Mouse (Mus musculus) urinary bladder, postnatal 25 days (tissue): ENCODE measurements at regions not wholly inside any gene's neighbourhood (a gene's known extent, or its start where the extent isn't known, plus 50 kb on each side); places are given as distances from the start of the nearest gene placed in this dataset.

Experiments used
- DNase-seq: peaks from one replicate; pipeline ENCODE4 v3.0.0; 2022; ENCODE audit warnings: low spot score

DNA sequence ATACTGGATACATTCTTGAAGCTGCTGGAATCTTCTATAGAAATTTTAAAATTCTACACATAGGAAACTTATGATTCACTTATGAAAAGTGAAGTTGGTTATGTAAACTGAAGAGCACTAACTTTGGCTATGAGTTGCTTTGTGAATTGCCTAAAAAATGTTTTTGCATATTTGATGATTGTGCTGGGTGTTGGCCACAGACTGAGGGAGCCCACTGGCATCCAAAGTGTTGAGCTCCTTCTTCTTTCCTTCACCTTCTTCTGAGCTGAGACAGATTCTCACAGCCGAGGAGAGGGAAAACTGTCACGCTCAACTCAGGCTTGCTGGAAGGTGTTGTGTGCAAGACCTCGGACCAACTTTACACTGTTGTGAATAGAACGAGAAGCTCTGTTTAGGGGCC, 243.7 kb downstream of the Gm10260 start:
- DNase-seq, result no peak

DNA sequence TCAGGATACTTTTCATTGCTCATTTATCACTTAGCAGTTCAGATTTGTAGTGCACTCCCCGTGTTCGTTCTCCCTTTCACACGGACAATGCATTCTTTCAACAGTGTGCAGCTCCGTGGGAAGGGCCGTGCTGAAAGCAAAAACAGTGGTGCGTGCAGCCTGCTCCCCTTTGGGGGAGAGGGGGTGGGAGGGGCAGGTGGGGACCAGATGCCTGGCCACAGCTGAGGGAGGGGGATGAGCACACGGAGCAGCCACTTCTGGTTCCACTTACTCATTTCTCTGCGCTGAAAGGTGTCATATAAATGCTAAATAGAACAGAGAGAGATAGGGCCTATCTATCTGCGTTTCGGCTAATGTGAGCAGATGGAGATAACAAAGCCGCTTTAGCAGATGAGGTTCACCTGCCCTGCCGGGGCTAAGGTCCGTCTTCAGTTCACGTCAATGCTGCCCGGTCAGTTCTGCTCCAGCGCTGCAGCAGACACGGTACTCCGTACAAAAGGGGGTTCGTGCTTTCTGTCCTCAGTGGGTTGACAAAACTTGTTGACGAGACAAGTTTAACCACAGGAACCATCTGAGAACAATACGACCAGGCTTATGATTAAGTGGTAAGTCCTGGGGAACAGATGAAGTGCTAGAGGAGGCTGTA, 245.9 kb downstream of the Gm10260 start:
- DNase-seq, result no peak

DNA sequence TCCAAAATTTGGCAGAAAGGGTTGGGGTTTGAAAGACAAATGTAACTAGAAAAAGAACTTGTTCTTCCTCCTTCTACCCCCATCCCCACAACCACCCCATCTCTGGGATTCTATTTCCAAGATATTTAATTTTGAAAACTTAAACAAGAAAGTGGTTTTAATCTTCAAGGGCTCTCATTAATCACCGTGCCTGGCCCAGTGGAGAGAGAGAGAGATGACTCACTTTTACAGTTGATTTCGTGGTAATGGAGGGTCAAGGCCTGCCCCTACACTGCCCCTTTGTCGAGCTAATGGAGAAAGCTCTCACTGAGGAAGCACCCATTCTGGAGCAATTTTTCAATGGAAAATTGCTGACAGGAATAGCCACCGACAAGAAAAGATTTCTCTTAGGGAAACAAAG, 247.9 kb downstream of the Gm10260 start:
- DNase-seq, result no peak

DNA sequence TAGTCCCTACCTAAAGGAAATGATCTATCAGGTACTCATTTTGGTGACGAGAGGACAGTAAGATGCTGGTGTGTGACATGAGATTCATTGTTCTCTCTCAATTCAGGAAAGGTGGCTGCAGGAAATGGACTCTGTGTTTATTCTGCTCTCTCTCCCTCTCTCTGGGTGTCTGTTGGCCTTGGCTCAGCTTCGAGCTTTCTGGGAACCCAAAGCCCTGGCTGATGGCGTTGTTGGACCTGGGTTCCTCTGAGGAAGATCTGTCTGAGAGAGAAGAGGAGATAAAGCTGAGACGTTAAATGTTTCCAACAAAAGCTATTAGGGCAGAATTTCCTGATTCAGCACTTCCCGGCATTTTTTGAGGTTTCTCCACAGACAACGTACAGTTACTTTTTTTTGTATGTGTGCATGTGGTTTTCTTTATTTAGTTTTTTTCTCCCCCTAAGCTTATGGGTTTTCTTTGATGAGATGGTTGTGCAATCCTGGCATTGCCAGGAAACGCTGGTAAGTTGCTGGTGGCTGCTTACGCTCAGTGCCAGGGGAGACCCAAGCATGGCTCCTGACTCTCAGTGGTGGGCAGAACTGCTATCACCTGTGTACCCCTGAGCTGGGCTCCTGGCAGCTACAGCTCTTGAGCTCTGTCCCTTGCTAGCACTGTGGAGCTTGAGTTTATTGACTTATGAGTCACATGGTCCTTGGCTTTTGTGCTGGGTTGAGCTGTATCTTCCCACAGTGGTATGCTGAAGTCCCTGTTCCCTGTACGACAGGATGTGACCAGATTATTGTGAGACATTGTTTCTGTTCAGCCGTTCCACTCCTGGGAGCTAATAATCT, 249.8 kb downstream of the Gm10260 start:
- DNase-seq, result no peak

DNA sequence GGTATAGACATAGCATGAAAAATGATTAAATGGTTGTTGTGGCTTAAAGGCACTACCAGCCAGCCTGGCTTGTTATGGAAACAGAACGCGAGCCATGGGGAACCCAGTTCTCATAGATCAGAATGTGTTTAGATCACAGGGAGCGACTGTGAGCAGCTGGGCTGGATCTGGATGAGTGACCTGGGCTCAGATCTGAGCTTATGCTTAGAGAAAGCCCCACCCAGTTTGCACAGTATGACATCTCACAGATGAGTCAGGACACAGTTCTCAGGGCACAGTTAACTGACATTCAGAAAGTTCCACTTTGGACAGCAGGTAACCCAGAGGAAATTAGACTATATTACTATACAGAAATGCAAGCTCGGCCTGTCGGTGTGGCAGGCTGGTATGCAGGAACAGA, 255.5 kb downstream of the Gm10260 start:
- DNase-seq, result no peak

DNA sequence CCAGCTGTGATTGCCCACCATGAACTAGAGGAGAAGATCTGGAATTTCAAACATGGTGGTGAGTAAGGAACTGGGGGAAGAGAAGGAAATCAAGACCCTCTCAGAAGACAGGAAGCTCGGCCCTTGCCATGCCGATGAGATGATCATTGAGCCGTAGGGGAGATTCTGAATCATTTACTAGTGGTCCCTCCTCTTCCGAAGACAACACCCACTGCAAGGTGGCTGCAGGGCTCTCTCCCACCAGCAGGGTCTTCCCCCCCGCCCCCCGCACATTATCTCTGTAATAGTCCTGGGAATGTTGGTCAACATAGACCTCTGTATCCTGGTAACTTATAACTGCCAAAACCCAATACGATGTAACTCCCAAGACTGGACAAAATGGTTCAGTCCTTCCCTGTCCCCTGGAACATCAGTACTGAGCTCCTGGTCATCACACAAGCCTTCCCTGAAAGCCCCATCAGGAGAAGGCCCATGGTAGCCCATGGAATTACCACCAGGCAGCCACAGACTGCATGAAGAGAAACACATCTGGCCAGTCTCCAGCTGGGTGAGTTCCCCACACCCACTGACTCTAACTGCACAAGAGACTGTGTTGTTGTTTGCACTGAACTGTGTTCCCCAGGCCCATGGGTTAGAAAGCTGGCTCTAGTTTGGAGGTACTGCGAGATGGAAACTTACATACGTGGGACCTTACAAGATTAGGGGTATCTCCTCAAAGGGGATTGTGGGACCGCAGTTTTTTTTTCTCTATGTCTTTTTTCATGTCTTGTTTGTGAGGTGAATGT, 256.3 kb downstream of the Gm10260 start:
- no peak for DNase-seq

DNA sequence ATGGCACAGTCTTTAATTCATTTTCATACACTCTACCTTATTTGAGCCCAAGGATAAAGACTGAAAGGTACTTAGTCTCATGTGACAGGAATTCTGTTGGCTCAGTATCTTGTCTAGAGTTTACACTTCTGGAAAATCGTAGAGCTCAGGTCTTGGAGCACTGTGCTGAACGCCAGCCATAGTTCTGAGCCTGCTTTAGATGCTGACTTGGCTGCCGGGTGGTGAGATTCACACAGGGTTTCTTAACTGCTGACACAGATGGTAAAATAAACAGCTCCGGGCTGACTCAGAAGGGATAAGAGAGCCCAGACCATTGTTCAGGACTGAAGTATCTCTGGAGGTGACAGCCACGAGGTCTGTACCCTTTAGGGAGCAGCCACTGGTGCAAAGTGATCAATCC, 257.0 kb downstream of the Gm10260 start:
- DNase-seq, result no peak

DNA sequence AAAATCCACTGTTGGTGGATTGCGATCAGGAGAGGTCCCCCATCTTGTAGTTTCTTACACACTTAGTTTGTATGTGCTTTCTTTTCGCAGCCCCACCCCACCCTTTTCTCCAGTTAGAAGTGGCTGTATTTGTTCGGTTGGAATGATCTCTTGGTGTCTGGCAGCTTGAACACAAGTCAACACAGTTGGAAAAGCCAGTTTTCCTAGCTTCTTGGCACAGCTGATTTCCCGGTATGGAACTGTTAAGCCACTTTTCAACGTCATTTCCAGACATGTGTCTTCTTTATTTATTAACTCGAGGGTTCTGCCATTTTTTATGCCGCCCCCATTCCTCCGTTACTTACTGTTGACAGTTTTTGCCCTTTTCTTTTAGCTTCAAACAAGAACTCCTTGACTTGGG, 259.2 kb downstream of the Enc1 start:
- DNase-seq, result no peak

DNA sequence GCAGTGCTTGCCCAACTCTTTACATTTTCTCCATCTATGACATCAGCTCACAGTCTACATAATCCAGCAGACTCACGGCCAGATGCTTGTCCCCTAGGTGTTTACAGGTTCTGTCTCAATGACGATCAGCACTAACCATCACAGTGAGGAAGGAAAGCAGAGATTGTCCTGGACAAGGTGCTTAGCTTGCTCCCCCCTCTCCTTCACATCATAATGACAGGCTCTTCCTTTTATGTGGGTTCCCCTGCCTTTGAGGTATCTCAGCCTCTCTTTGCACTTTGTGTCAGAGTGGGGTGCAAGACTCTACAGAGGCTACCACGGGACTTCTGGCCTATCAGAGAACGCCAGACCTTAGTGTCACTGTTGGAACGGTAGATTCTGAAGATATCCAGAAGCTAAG, 258.1 kb downstream of the Enc1 start:
- DNase-seq, result no peak

DNA sequence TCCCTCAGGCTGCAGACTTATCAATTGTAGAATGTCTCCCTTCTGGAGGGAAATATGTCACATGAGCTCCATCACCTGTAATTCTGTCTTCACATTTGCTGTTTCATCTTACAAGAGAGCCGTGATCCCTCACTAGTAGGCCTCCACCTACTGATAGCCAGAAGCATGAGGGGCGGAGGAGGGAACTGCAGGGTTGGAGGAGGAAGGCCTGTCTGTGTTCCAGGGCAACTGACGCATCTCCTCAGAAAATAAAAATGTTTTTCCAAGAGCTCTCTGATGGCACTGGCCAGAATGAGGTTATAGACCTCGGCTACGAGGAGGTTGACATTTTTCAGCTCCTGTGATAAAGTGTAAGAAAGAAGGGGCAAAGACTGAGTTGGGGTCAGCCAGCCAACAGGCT, 257.0 kb downstream of the Enc1 start:
- DNase-seq, result no peak

DNA sequence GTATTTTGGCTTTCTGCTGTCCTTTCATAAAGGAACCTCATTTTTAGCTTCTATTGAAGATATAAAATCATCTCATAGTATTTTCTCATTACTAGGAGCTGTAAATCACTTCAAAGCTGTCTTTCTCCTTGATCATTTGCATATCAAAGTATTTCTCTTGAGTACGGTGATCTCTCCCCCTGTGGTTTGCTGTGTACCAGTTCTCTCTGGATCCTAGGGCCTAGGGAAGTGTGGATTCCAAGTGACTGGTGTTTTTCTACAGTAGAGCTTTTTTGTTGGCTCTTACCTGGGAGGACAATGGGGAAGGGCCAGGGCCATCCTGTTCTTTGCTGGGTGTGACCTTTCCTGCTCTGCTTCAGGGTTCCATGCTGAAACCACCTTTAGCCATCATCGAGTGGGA, 253.9 kb downstream of the Enc1 start:
- no peak for DNase-seq

DNA sequence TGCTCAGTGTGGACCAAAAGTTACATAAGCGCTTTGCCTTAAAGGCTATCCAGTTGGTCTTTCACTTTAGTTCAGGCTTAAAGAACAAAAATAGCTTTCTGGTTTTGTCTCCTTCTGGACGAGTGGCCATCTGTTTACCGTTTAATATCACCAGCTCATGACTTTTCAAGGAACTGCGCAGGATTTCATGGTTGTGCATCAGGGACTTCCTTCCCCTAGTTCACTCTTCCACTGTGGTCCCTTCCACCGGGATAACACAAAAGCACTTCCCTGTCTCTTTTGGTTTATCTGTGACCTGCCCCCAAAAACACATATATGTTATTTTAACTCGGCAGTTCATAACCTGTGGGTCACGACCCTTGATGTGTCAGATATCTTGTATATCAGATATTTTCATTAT, 252.9 kb downstream of the Enc1 start:
- DNase-seq, result no peak

DNA sequence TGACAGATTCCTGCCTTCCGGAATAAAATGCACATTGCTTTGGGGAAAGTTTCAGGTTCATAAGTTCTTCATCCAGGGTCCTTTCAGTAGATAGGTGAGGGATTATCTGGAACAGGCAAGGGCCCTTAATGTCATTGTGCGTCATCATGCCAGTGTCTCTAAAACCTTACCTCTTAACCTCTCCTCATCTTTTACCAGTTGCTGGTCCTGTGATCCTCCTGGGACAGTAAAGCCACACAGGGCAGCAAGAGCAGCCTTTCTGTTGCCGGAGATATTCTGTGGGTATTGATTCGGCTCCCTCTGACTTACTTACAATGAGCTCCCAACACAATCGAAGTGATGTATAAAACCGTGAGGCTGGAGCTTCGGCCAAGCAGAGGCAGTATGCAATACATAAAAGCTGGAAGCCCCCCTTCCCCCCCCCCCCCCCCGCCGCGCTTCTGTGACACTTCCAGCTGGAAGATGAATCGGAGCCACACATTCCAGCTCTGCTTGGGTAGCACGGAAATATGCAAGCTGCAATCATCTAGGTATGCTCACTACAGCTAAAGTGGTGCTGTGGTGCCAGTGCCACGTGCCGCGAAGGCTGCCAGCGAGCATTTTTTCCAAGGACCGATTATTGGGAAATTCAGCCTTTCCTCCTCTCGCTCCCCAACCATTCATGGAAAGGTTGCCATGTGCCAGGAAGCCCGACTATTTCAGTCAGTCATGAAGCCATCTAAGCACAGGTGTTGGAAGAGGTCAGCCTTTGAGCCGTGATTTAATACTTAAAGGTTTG, 252.2 kb downstream of the Enc1 start:
- DNase-seq, result no peak

DNA sequence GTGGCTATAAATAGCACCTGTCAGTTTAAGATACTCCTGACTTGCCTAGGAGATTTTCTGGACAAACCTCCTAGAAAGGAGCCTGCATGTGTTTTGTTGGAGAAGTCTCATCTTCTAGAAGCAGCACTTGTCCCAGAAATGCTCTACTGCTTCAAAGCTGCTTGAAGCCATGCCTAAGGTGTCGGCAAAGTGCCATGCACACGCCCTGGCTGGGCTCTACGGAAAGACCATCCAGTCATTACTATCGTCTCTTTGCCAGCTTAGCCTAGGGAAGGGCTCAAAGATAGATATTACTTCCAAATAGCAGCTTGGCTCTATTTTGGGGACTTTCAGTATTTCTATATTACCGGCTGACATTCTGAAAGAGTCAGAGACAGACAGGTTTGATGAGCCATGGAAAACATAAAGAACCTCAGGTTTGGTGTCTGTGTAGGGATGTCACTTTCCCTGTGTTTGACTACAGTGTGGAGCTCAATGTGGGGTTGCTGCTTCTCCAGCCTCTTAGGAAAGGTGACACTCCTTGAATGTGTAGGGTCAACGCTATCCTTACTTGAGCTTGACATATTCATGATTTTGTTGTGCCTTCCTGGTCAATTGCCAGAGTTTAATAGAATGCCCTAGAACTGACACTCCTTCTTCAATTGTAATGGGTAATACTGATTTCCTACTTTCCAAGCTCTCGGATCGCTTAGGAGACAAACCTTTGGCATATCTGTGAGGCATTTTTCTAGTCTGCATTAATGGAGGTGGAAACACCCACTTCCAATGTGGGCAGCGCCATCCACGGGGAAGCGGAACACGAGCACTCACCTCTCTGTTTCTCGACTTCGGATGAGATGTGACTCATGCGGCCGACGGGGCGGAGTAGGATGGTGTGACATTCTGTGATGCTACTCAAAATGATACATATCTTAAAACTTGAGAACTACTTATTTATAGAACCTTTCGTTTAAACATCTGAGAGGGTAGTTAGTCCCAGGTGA, 251.3 kb downstream of the Enc1 start:
- DNase-seq, result no peak

DNA sequence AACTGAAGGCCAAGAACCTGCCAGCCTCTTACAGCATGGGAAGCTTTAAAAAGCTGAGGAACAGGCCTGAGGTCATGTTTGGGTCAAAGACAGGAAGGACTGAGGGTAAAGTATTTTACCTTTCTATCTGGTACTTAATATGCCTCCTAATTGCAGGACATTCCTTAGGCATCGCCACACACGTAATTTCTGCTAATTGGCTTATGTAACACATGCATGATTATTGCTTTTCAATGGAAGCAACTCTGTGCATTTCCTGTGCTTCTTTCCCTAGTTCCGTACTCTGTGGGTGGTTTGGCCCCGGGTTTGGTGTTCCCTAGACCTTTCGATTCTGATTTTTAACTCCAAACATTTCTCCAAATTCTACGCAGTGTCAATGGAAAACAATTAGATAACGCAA, 249.2 kb downstream of the Enc1 start:
- no peak for DNase-seq

DNA sequence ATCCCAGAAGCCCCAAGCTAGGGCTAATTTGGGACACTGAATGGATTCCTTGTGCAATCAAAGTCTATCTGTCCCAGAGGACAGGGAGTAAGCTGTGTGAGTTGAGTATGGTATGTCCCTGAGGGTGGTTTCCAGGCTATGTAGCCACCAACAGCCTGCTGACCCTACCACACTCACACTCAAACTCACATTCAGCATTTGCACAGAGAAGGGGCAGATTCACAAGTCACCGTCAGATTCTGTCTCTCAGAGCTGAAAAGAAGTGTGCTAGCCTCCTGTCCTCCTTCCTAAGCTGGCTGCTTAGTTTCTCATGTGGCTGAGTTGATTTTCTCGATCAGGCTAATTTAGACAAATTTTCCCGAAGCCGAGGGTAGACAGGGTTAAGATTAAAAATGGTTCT, 248.8 kb downstream of the Enc1 start:
- DNase-seq, result no peak

DNA sequence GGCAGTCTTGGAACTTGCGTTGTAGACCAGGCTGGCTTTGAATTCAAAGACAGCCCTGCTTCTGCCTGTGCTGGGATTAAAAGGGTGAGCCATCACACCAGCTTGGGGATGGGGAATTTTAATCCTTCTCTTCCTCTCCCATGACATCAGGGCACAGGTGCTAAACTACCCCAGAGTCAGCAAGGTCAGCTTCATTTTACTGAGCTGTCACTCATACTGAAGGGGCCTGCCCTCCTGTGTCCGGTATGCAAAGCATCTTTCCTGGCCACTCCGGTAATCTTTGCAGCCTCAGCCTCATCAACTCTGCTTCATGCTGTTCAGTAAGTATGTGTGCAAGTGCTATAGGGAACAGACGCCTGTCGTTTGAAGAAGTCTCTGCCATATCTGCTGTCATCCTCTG, 248.1 kb downstream of the Enc1 start:
- no peak for DNase-seq

DNA sequence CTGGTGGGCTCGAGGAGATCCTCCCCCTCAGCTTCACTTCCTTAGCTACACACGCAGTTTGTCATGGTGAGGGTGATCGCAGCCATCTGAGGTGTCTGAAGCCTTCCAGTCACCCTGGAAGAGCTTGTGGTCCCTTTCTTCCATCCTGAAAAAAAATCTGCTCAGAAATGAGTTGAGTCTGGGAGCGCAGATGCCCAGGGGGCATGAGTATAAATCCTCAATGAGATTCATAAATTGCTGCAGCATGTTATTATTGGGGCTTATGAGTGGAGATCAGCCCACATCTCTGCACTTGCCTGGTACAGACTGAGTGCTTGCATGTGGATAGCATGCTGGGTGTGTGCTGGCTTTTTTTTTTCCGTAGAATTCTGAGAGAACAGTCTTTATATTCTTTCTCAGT, 247.6 kb downstream of the Enc1 start:
- DNase-seq, result no peak

DNA sequence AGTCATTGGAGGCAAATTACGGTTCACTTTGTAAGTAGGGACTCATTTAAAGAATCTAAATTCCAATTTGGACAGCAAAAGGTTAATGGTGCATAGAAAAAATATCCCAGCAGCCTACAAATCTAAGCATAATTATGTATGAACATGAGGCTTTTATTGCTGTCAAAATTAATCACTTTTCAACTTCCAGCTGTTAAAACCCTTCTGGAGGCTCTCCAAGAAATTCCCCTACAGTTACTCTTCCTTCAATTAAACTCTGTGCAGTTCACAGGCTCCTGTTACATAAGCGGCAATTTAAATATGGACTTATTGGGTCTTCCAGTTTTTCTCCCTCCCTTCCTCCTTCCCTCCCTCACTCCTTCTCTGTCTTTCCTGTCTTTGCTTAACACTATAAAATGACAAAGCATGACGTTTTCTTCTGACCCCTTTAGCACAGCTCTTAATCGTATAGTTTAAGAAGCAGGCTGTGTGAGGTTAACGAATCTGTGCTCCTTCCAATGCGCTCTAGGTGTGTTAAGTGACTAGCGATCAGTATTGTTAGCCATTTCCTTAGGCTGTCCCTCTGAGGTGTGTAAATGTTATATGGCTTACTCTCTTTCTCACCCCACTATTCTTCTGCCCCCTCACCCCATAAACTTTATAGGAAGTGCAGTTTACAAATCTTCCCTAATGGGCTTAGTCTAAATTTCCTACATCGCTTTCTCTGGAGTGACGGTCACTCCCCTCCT, 247.0 kb downstream of the Enc1 start:
- no peak for DNase-seq

DNA sequence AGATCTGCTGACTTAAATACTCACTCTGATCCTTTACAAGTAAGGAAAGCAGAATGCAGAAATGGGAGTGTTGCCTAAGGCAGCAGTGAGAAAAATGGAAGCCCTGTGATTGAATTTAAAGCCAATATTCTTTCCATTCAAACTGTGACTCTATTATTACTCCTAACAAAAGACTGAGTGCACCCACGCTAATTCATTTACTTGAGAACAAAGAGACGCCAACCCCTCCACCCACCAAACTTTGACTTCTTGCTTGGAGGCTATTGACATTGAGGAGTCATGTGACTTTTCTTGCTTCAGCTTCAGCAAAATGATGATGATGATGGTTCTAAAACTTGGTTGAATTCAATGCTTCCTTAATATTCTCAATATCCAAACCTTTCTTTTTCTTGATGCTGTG, 245.6 kb downstream of the Enc1 start:
- DNase-seq, result no peak
